Mouse (Mus musculus) v-Abl transformed pro-B cells (cell line): ENCODE measurements at regions not wholly inside any gene's neighbourhood (a gene's known extent, or its start where the extent isn't known, plus 50 kb on each side); places are given as distances from the start of the nearest gene placed in this dataset.

ENCODE experiments used
- in situ Hi-C, 2 experiments: fragments of 400-800 bp; cut with MboI; formaldehyde crosslinking; loops; one replicate each; pipeline ENCODE4 v1.15.1; 2025; ENCODE audit not compliant: unreplicated experiment in 2 of 2

DNA sequence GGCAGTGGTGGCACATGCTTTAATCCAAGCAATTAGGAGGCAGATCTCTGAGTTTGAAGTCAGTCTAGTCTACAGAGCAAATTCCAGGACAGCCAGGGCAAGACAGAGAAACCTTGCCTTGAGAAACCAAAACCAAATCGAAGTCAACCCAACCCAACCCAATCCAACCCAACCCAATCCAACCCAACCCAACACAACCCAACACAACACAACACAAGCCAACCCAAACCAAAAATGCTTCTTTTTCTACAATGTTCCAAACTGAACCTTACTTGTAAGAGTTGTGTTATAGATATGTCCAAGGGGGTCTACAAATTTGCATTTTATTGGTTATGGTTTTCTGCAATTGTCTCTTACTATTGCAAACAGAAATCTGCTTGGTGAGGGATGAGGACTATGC lies 52.8 kb upstream of the Chodl start:
- in situ Hi-C loops: no loop called here

DNA sequence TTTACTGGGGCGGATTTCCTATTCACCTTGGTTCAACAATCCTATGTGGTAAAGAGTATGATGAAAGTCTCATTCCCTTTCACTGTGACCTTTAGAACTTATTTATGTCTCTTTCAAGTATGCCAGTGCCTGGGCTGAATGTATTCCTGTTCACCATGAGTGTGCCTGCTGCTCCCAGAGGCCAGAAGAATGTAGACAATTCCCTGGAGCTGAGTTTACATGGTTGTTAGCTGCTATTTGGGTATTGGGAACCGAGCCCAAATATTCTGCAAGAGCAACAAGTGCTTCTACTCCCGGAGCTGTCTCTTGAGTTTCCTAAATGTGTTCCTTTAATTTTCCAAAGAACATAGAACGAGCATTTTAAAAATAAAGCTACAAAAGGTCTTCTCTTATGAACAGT lies 71.7 kb upstream of the Chodl start:
- in situ Hi-C loops: no loop called here

DNA sequence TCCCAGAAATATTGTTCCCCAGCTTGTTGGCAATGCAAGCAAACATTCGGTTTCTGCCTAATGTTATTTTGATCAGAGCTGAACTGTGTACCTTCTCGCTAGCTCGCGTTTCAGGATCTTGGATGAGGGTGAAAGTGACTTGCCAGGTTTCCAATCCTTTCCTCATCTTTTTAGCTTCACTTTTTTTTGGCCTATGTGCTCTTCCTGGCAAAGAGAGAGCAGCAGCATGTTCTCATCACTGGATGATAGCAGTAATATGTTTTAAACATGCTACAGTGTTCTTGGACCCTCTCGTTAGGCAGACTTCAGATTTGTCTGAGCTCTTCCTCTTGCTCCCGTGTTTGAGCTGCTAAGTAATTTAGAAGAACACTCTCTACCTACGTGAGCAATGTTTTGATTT lies 99.8 kb upstream of the Chodl start:
- in situ Hi-C loops: no loop called here

DNA sequence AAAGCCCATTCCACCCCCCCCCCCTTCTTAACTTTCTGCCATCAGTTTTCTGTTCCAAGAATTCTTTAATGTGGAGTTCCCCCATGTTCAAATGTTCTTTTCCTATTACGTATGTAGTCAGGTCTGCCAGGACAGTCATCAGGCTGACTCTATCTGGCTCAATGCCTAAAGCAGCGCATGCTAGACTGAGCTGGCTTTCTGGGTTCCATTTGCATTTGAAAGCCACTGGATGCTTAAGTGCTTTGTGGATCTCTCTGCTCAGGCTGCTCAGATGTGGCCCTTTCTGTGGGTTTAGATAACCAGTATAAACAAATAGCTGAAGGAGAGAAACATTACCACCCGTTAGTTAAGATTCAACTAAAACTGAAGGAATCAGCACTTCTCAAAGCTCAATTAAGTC lies 103.0 kb upstream of the Chodl start:
- in situ Hi-C loops: no loop called here

DNA sequence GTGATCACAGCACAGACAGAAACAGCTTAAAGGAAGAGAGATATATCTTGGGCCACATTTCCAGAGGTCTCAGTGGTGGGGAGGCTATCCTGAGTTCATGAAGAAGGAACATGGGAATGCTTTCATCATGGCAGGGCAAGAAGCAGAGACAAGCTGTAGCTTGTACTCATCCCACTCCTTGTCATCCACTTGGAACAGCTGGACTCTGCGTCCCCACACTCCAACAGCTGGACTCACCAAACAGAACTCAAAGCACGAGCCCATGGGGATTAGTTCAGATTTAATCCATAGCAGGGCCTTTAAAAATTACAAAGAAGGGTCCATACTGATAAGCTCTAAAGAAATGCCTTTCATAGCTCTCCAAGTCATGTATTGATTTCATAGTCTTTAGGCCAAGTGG lies 140.7 kb upstream of the Chodl start:
- in situ Hi-C loops: no loop called here

DNA sequence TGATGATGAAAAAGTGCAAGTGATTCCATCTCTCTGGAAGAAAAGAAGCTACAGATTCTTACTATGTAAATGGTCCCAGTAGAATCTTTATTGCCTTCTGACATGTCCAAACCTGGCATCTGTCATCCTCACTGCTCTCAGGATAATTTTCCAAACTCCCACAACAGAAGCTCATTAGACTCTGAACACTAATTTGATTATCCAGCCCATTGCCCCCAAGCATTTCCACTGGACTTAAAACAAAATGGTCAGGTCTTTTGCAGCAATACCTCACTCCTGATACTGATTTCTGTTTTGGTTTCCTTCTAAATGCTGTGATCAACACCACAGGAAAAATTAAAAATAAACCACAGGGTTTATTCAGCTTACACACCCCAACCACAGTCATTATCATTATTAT lies 171.5 kb upstream of the Chodl start:
- in situ Hi-C loops: no loop called here

DNA sequence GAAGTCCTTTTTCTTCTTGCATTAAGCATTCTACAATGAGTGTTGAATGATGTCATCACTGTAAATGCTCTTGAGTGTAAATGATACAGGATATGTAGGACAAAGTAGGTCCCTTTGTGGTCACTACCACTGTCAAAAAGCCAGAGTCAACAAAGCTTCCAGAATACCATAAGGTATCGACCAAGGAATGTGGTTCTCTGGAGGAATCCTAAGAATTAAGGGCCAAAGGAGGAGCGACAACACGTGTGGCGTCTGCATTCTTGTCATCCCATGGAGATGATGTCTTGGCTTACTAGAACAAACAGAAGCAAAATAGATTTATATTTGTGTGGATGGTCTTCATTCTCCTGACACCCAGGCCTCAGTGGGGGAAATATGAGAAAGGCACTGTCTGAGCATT lies 161.4 kb upstream of the D16Ertd472e start:
- in situ Hi-C loops: no loop called here

DNA sequence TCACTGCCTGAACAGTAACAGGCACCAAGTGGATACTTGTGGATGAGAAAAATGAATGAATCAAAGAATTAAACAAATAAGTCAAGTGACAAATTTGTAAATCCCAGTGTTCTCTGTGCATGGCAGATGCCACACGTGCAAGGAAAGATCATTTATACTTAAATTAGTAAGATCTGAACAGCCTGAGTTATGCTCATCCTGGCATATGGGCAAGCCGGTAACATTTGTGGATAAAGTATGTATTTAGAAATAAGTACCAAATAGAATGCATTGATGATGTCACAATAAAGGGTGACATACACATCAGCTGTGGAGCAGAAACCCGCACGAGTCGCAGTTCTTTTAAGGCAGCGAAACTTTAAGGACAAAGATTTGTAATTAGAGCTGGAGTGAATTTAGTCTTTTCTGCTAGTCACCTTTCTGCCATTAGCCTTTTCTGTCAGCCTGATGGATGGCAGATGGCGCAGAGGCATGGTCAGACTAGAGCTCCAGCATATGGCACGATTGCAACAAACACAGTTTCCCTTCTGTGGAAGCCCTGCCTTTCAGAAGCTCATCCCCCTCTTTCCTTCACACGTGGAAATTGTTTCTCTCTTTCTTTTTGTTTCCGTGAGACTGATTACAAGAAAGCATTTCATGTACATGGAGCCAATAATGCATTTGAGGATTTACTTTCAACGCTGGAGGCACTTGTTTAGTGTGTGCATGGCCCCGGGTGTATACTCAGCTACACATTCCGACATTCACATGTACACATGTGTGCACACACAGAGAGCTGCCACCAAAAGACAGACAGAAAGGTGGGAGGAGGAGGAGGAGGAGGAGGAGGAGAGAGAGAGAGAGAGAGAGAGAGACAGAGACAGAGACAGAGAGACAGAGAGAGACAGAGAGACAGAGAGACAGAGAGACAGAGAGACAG lies 154.3 kb upstream of the D16Ertd472e start:
- in situ Hi-C loops: no loop called here

DNA sequence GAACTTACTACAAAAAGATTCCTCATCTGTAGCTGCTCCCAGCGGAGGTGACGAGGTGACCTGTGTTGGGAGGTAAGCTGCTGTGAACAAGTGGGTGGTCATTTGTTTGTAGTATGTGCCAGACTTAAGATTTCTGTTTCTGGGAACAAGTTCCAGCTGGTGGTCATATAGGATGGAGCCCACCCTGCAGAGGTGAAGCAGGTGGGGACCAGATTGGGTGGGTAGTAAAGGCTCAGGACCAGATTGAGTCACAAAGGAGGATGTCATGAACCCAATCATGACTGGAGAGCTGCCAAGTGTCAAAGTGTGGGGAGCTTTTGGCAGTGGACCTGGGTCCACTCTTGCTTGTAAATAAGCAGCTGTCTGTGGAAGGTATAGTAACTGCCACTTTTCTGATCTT lies 149.0 kb upstream of the D16Ertd472e start:
- in situ Hi-C loops: no loop called here

DNA sequence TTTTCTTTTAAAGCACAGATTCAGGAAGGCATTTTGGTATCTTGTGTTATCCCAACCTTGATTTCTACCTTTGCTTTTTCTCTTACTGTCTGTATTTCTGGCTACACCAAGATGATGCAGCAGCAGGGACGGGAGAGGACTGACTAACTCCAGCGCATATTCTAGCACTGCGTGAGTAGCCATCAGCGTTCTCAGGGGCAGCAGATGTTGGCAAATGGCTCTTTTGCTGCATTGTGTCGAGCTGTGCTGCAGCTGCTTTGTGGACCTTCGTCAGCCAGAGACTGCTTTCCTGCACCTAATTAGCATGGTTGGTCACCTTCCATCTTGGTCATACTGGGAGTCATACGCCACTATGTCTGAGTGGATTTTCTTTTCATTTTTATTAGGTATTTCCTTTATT lies 133.4 kb upstream of the D16Ertd472e start:
- in situ Hi-C loops: no loop called here

DNA sequence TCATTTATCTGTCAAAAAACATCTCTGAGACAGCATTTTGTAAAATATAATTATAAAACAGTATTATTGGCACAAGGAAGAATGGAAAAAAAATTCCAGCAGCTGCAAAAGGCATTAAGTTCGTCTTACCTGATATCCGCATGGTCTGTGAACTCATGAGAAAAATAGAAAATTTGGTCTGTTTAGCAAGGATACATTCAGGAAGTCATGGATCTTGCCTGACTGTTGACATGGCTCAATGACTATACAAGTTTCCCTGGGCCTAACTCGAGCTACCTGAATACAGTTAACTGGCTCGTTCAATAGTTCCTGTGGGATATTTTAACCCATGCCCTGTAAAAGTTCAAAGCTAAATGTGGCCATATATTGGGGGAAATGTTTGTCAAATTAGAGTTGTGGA lies 131.1 kb upstream of the D16Ertd472e start:
- in situ Hi-C loops: no loop called here

DNA sequence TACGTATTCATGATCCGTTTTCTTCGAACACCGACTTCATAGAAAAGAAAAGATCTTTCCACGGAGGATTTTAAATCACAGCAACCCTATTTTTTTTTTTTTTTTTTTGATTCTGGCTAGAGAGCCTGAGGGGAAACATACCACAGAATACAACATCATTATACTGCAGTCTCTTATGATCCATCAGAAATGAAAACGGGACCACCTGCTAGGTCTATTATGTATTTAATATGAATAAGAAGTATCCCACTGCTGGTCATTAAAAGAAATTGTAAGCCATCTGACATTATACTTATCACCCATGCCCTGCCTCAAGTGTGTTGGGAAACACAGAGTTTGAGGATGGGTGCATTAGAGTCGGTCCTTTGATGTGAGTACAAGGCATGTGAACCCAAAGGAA lies 130.7 kb upstream of the D16Ertd472e start:
- in situ Hi-C loops: no loop called here

DNA sequence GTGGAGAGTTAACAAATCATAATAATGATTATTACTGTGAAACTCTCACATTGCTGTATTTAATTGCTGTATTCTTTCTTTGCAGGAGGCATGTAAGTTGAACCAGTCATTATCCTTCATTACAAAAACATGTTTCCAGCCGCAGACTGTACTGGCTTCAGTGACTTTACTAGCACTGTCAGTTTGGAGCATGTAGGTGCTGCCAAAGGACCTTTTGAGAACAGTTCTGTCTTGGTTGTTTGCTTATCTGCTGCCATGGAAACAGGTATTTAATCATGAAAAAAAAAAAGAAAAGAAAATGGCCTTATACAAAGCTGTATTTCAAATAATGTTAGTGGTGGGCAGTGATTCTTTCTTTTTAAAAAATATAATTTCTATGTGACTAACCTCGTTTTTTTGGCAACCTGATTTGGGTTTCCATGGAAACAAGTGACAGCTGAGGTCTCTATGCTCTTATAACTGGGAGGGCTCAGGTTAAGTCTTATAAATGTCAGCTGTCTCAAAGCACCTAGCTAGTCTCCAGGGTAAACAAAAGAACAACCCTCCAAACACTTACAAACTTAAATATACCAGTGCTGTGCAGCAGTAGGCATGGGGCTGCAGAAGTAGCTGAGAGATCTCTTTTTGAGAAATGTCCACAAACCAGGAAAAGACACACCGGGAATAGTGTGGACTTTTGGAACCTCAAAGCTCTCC lies 121.2 kb upstream of the D16Ertd472e start:
- in situ Hi-C loops: no loop called here

DNA sequence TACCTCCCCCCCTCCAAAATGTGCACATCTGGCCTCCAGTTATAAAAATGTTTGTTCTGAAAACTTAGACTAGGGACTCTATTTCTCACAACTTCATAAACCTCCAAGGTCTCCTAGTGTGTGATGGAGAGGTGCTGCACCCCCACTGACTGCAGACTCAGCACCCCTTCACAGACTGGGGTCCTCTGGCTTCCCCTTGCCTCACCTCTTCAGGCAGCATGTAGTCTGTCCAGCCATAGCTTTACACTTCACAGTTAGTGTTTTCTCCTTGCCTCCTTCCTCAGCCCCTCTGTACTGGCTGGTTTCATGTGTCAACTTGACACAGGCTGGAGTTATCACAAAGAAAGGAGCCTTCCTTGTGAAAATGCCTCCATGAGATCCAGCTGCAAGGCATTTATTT lies 111.7 kb upstream of the D16Ertd472e start:
- in situ Hi-C loops: no loop called here

DNA sequence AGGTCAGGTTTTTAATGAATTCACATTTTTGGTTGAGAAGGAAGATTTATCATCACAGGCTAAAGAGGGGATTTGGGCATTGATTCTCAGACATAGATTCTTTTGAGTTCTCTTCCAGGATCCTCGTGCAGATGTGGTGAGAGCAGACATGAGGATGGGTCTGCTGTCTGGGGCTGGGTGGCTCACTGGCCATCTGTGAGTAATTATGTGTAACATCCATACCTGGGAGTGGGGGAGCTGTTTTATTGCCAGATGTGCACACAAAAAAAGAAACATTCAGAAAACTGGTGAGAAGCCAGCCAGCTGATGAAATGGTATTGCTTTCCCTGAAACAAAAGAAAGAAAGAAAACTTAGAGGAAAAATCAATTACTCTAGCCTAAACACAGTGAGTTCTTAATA lies 108.7 kb upstream of the D16Ertd472e start:
- in situ Hi-C loops: no loop called here

DNA sequence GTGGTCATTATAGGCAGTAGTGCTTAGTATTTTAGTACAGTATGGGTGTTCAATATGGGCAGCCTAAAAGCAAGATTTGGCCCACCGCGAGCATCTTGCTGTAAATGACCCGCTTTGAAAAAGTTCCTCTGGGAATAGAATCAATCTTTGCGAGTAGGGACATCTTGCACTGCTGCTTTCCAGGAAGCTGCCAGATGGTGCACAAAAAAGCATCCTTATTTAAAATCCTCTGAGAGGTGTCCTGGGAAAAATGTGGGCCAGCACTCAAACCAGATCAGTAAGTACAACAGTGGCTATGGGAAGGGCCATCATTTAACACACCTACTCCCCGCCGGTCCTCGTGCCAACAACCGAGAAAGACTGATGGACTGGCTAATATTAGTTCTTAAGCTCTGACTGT lies 107.5 kb upstream of the D16Ertd472e start:
- in situ Hi-C loops: no loop called here

DNA sequence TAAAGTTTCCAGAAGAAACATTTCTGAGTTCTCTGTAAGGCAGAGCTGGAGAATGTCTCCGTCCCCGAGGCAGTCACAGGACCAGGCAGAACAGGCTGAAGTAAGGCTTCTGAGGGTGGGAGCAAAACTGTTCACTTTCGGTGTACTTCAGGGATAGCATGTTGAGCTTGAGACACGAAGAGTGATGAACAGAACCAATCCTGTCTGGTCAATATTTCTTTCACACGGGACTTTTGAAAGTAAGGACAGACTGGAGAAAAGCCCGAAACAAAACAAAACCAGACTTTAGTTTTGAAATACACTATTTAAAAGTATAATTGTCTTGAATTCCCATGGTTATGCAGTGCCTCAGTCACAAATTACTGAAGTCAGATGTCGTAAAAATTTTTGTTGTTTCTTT lies 84.6 kb upstream of the D16Ertd472e start:
- in situ Hi-C loops: no loop called here

DNA sequence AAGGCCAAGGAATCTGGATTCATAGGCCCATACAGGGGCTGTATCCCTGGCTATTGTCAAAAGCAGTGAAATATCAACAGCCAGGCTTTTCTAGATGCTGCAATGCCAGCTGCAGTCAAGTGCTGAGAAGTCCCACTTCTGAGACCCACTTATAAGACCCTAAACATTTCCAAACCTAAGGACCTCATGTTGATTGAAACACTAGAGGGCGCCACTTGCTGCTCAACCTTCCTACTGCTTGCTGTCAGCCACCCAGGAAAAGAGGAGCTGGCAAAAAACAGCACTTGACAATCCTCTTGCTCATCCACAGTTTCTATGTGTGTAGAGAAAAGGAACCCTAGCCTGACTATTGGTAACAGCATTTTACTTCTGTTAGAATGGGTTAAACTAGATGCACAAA lies 68.2 kb upstream of the D16Ertd472e start:
- in situ Hi-C loops: loop anchor here in 1 of 2 experiments (25.0 kb wide), 1 partner anchor 1507 kb away; no protein-coding TSS in a partner anchor

DNA sequence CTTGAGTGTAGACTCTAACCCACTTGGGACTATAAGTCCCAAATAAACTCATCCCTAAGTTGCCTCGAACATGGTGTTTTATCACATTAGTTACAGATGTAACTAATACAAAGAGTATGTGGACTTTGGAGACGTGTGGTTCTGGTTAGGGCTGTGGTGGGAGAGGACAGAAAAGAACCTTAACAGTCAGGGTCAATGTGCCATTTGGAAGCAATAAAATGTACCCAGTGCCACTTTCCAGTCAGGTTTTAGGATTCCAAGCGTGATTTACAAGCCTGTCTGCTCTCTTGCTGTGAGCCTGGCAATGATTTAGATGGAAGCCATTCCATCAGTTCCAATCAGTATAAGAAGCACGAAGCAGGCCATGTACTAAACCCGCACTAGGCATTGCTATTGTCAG lies 65.2 kb upstream of the D16Ertd472e start:
- in situ Hi-C loops: loop anchor here in 1 of 2 experiments (25.0 kb wide), 1 partner anchor 1504 kb away; no protein-coding TSS in a partner anchor

DNA sequence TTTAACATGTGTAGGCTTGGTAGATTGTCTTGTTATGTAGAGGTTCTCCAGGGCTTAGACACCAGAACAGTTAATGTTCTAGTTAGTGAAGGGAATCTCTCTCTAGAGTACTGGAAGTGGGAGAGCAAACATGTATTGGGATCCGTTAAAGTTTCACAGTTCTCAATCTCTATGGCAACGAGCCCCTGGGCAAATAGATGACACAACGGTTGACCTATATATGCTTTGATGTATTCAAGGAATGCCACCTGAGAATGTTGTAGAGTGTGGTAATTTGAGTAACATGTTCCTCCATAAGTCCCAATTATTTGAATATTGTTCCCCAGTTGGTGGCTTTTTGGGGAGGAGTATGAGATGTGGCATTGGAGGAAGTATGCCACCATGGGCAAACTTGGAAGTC lies 64.7 kb upstream of the D16Ertd472e start:
- in situ Hi-C loops: loop anchor here in 1 of 2 experiments (25.0 kb wide), 1 partner anchor 1504 kb away; no protein-coding TSS in a partner anchor

DNA sequence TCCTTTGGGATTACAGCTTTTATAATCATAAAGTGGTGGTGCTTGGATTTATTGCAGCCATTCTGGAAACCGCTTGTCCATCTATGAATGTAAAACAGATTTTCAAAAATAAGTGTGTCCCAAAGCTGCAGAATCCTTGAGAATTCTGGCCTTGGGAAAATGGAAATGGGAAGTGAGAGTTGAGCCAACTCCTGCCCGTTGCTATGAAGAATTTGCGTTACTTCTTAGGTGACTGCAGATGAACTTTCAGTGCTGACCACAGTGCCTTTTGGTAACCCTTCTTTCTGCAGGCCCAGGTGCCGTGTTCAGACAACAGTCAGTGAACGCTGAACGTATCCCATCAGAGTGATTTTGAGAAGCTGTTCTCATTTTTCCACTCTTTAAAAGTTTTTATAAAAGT lies 60.9 kb upstream of the D16Ertd472e start:
- in situ Hi-C loops: loop anchor here (5.0 to 25.0 kb wide), 3 partner anchors 440 to 1503 kb away; no protein-coding TSS in a partner anchor

DNA sequence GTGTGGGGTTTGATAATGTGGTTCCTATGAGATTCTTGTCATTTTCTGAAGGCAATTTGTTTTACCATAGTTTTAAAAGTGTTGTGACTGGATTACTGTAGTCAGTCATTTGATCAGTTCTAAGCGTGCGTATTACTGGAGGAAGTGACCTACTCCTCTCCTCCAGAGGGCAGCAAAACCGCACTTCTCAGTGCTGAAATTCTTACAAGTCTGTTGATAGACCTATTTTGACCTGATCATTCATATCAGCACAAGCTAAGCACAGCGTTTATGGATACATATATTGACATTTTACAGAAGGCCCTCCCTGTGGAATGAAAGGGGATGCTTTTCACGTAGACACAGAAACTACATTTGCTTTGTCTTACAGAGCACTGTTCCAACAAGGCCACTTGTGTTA lies 60.5 kb upstream of the D16Ertd472e start:
- in situ Hi-C loops: loop anchor here (5.0 to 25.0 kb wide), 3 partner anchors 440 to 1502 kb away; no protein-coding TSS in a partner anchor
